Mouse (Mus musculus) layer of hippocampus, adult 9-10 months (tissue): ENCODE results near the gene AW146154.
A peak's percentile ranks its signal among the peaks of the same experiment; 100 is the strongest.
"Not testable (repeated sequence)": the region's sequence is repeated elsewhere in the genome, so short reads cannot be mapped to it uniquely, and the experiment has no call there.

Experiments
- DNase-seq: peaks from one replicate; pipeline ENCODE4 v3.0.0; 2022; ENCODE audit warnings: low spot score

The AW146154 gene

DNA sequence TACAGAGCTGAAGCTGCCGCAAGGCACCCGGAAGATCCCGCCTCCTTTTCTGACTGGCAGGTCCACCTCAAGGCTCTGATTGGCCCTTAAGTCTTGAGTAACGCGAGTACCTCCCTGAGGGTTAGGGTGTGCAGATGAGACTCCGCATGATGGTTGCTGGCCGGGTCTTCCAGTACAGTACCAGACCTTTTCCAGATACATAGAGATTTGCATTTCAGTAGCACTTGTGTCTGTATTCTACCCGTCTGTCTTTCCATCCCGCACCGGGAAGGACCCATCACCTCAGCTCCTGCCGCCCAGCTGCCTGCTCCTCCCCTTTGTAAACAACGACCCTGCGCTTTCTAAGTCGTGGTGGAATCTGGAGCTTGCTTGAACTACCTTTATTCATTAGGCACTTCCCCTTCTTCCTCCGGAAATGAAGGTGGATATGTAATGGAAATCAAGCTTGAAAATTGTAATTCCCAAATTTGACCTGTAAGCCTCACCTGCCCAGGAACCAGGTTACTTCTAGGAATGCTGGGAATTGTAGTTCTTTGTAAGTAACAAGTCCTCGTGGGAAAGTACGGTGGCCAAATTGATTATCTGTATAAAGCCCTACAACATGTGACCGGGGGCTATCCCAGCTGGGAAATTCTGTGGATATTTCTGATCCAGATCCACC lies at the start of gene AW146154, which contains the start of gene Gm20449:
TSS of gene AW146154 (minus strand) at position 502 of the 661 bp plus-strand sequence.
TSS of gene Gm20449 (minus strand) at position 29 of the 661 bp plus-strand sequence.
- peak; percentile 99 for DNase-seq

DNA sequence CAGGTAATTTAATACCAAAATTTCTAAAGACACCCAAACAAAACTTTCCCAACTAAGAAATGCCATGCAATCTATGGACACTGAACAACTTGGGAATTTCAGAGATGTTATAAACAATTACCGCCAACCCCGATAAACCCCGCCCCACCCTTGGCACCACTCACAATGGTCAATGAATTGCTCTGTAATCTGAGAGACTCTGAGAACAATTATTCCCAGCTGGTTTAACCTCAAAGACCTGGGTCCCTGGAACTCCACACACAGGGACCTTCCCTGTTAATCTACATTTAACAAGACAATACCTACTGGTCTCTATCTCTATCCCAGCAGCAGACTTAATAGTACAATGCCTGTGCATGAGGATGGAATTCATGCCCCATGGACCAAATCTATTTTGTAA lies 13.0 kb upstream of the AW146154 start:
- DNase-seq: no peak

DNA sequence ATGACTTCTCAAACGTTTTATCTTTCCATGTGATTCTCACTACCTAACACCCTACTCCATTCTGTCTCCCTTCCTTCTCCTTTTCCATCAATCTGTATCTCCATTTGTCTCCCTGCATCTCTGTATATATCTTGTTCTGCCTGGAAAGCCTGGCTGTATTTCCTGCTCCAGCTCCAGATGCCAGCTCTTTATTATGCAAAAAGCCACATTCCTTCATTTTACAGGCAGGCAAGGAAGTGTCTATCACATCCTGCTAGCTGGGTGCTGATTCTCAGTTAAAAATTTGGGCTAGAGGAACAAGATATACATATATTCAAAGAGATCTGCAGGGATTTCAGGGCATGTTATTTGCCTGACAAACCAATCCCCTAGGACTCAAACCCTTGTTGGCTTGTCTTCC lies 12.5 kb upstream of the AW146154 start:
- DNase-seq: no peak

DNA sequence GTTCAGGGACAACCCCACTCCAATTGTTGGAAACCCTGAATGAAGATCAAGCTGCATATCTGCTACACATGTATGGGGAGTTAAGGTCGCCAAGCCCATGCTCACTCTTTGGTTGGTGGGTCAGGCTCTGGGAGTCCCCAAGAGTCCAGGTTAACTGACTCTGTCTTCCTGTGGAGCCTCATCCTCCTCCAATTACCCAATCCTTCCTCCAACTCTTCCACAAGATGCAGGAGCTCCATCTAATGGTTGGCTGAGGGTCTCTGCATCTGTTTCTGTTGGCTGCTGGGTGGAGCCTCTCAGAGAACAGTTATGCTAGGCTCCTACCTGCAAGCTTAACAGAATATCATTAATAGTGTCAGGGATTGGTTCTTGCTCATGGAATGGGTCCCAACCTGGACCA lies 2.7 kb upstream of the AW146154 start:
- DNase-seq: no peak

DNA sequence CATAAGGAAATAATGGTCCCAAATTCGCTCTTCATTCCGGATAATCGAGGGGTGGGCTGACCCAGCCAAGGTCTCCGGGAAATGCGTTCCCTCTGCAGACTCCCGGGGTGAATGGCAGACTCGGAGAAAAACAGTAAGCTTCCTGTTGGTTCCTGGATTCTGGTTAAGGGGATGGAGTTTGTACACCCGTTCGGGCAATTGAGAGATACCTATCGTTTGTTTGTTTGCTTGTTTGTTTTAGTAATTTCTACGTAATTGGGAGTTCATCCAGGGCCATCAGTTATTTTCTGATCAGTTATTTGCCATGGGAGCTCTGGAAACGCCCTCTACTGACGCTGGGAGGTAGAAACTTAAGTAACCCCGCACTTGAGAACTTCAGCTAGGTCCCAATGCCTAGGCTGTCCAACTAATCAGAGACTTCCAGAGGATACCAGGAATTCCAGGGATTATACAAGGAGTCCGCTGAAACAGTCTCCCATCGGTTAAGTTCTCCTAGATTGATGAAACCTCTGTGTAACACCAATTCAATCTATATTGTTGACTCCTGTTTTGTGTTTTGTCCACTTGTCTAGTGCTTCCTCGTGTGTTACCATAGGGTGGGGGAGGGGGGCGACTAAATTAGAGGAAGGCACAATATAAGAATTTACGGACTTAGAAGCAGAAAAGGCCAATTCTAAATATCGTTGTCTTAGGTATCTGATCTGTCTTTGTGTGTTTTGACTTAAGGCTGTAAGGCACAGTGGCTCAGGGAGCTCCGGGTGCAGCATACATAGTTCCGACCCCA lies 653 bp upstream of the AW146154 start:
- peak; percentile 77 for DNase-seq

DNA sequence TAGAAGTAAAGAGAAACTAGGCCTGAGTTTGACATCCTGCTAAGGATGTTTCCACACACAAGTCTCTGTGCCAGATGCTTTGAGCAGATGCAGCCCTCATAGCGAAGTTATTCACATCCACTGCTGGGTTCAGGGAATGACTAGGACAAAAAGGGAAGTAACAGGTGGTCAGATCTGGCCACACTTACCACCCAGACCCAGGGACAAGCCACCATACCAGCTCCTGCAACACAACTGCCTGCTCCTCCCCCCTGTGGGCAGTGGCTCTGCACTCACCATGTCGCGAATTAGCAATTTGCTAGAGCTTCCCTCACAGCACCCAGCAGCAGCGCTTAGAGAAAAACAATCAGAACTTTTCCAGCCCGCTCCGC lies 687 bp downstream of the AW146154 start:
- DNase-seq: not testable (repeated sequence)

- not testable (repeated sequence) for DNase-seq
Measured at GRCm38 (mm10) chr7:41498464-41498863, 1.2 kb downstream of the AW146154 start.

DNA sequence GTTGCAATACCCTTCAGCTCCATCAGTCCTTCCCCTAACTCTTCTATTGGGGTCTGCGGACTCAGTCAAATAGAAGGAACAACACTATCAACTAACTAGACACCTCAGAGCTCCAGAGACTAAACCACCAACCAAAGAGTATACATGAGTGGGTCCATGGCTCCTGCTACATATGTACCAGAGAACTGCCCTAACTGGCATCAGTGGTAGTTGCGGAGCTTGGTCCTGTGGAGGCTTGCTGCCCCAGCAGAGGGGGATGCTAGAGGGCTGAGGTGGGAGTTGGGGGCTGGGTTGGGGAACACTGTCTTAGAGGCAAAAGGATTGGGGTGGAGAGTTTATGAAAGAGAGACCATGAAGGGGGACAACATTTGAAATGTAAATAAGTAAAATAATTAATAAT lies 1.8 kb downstream of the AW146154 start:
- no peak for DNase-seq

GRCm38 (mm10) chr7:41451864-41452263 lies 47.8 kb downstream of the AW146154 start:
- DNase-seq: no peak

DNA sequence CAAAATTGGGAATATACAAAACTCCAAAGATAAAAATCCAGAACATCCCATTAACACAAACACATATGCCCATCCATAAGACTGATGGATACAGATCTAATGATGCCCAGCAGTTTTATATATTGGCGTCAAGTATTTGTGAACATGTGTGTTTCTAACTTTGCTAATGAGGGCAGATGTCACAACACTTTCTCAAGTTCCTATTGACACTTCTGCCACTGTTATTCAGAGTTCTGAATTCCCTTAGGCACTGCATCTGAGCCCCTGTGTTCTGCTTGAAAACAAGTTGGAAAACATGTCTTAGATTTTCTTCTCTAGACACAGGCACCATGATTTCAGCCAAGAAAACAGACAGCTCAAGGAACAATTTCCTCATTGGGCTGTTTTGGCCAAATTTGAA lies 51.1 kb downstream of the AW146154 start, which contains the start of gene Vmn2r57:
TSS of gene Vmn2r57 (minus strand) at position 101 of the 400 bp plus-strand sequence.
- not testable (repeated sequence) for DNase-seq
